Mouse (Mus musculus): ENCODE measurements at regions not wholly inside any gene's neighbourhood (a gene's known extent, or its start where the extent isn't known, plus 50 kb on each side); places are given as distances from the start of the nearest gene placed in this dataset.

DNA sequence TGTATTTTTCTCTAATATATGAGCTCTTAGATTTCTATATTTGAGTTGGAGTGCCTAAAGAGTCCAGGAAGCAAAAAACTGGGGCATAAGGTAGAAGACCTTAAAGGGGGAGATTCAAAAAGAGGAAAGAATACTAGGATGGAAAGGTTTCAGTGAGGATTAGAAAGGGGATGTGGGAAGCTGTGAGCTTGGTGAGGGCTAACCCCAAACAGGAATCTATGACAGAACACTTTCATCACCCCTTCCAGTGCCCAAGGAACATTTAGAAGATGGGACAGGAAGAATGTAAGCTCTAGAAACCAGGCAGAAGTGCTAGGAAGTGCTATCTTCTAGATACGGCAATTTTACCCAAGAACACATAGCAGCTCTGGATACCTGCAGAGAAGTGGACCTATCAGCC, 166.5 kb upstream of the Agr3 start:
- TF ChIP-seq POLR2A (IDR thresholded peaks at IDR 0.05; ENCODE audit: low read depth, low read length), result no peak
- TF ChIP-seq CTCF (IDR thresholded peaks at IDR 0.05; ENCODE audit: extremely low read depth, insufficient read length, insufficient replicate concordance, low read depth, low read length), result no peak
